Comparison of ENCODE assay signal across 11 mouse cellular contexts in the genomic region with DNA sequence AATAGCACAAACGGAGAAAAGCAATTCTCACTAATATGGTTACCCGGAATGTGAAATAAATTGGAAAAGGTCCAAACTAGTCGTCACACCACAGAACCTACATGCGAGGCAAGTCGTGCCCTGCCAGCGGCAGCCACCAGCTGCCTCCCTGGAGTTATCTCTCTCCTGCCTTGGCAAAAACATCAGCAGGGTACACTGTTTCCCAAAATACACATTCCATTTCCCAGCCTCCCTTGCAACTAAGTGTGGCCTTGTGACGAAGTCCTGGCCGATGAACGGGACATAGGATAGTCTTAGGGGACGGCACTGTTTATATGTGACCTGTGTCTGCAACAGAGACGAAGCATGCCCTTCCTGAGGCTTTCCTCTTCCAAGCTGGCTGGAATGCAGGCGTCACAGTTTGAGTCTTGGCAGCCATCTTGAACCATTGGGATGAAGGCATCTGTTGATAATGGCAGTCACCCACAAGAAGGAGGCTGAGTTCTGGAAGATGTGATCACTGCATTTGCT.
A peak's percentile ranks its signal among the peaks of the same experiment; 100 is the strongest.
DNase-seq lines count a peak whose midpoint lies in the region; ATAC-seq and TF ChIP-seq lines count a peak whose summit lies in the region.
"Had no signal": no experiment of that assay in that cellular context is flagged by ENCODE, and none has a peak within 500 bp of the region (broad histone marks: within the 10 kb centered on the region; RNA-seq: fewer than 3 reads in every experiment).

No protein-coding gene starts in this region.

- ATAC-seq in hindbrain, postnatal 0 days: no peak

- peak; percentile 61 for DNase-seq in hindbrain, postnatal 0 days (ENCODE audit: low spot score)
- DNase-seq in hindbrain, embryonic 10.5 days (ENCODE audit: low spot score): no peak
- DNase-seq in cerebellum, adult 11 months: peak; percentile 52
- peak; percentile 88 to 90 for DNase-seq in cerebellum, postnatal 14 days
- peak; percentile 16 to 27 for DNase-seq in heart, postnatal 14 days
- no peak for DNase-seq in adrenal gland, postnatal 14 days
- no peak for DNase-seq in adrenal gland, adult (ENCODE audit: inconsistent age in 2 of 2, low spot score in 1 of 2)
- DNase-seq: kidney, adult 8-10 months had no signal

- no peak overlapping the region for H3K4me2 ChIP-seq in hindbrain, postnatal 0 days (ENCODE audit: low read depth, low read length)
- H3K4me2 ChIP-seq: embryonic facial prominence, embryonic 13.5 days; liver, embryonic 15.5 days; stomach, embryonic 15.5 days had no signal

- intact Hi-C loops in heart, postnatal 14 days (cut with DNase I): no loop called here

- H3K27me3 ChIP-seq in hindbrain, postnatal 0 days (ENCODE audit: insufficient read depth, low read length): no peaks in the 10 kb centered on the region
- H3K27me3 ChIP-seq in hindbrain, embryonic 10.5 days (ENCODE audit: insufficient read depth, poor library complexity, severe bottlenecking): 0 out of 2 replicates have a peak, but pooled peaks cover 5% of the 10 kb centered on the region
- H3K27me3 ChIP-seq: embryonic facial prominence, embryonic 13.5 days had no signal

- H3K27ac ChIP-seq in hindbrain, postnatal 0 days: peak overlapping the region; percentile 41; the same call in 1 of the 2 replicates
- H3K27ac ChIP-seq in hindbrain, embryonic 10.5 days: no peak overlapping the region
- H3K27ac ChIP-seq: embryonic facial prominence, embryonic 13.5 days; liver, embryonic 15.5 days; stomach, embryonic 15.5 days had no signal

- no peak for TF ChIP-seq CTCF in hindbrain, postnatal 0 days (IDR thresholded peaks at IDR 0.05; ENCODE audit: low read depth)

- H3K4me3 ChIP-seq in hindbrain, postnatal 0 days (ENCODE audit: low read length): no peak overlapping the region
- no peak overlapping the region for H3K4me3 ChIP-seq in hindbrain, embryonic 10.5 days
- H3K4me3 ChIP-seq: embryonic facial prominence, embryonic 13.5 days; liver, embryonic 15.5 days; stomach, embryonic 15.5 days had no signal

- 60% methylated on average over 12 of the region's 12 CpGs for WGBS in hindbrain, postnatal 0 days
- 88% methylated on average over 12 of the region's 12 CpGs for WGBS in hindbrain, embryonic 10.5 days

- no peaks in the 10 kb centered on the region for H3K36me3 ChIP-seq in hindbrain, postnatal 0 days (ENCODE audit: insufficient read depth, low read length)
- H3K36me3 ChIP-seq in hindbrain, embryonic 10.5 days: no peaks in the 10 kb centered on the region
- H3K36me3 ChIP-seq: embryonic facial prominence, embryonic 13.5 days; liver, embryonic 15.5 days; stomach, embryonic 15.5 days had no signal

- H3K9me3 ChIP-seq in hindbrain, postnatal 0 days (ENCODE audit: low read length): no peaks in the 10 kb centered on the region
- 0 out of 2 replicates have a peak, but pooled peaks cover 3% of the 10 kb centered on the region for H3K9me3 ChIP-seq in hindbrain, embryonic 10.5 days
- H3K9me3 ChIP-seq: embryonic facial prominence, embryonic 13.5 days; liver, embryonic 15.5 days; stomach, embryonic 15.5 days had no signal

- peaks cover 6% of the 10 kb centered on the region for H3K4me1 ChIP-seq in hindbrain, postnatal 0 days (ENCODE audit: insufficient read depth, low read length)
- peaks cover 14% of the 10 kb centered on the region for H3K4me1 ChIP-seq in hindbrain, embryonic 10.5 days (replicated peaks)
- H3K4me1 ChIP-seq: liver, embryonic 15.5 days had no signal

- H3K9ac ChIP-seq in hindbrain, postnatal 0 days (replicated peaks; ENCODE audit: low read length): no peak overlapping the region
- H3K9ac ChIP-seq: embryonic facial prominence, embryonic 13.5 days; liver, embryonic 15.5 days; stomach, embryonic 15.5 days had no signal

Comparison
In these comparisons a context has a peak if more than half of its experiments do, and no peak if none do; other contexts are left out.
1. DNase-seq: peak in hindbrain, postnatal 0 days (single experiment), cerebellum, adult 11 months (single experiment), cerebellum, postnatal 14 days (2 of 2) and heart, postnatal 14 days (2 of 2); none in hindbrain, embryonic 10.5 days (single experiment), adrenal gland, postnatal 14 days (single experiment) and adrenal gland, adult (0 of 2).